Mouse (Mus musculus): Measurements from ENCODE around the gene Gm5426.
"Not testable (repeated sequence)": the region's sequence is repeated elsewhere in the genome, so short reads cannot be mapped to it uniquely, and the experiment has no call there.

Gene Gm5426

GRCm38 (mm10) chr10:96139274-96139673 lies 2.9 kb downstream of the Gm5426 start:
- DNase-seq (ENCODE audit: low read depth): not testable (repeated sequence)

- DNase-seq (ENCODE audit: low read depth): no peak
Observed at GRCm38 (mm10) chr10:96146578-96146977, 10.2 kb downstream of the Gm5426 start.

DNA sequence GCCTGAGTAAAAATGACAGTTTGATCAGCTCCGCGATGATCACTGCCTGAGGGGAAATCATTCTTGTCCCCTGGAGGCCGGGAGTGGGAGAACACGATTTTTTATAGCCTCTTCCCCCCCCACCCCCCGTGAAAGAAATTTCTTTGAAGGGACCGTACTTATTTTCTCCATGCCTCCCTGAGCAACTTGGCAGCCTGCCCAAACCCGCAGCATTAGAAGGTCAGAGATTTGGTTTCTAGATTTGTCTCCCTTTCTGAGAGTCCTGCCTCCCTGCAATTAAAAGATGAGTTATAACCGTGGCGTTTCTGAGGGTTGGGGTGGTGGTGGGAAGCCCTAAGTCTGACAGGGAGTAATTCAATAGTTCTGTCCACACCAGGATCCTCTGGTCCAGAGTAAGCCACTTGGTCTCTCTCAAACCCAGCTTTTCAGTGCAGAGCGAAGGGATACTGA lies 11.9 kb downstream of the Gm5426 start:
- peak; percentile 73 for DNase-seq (ENCODE audit: low read depth)

DNA sequence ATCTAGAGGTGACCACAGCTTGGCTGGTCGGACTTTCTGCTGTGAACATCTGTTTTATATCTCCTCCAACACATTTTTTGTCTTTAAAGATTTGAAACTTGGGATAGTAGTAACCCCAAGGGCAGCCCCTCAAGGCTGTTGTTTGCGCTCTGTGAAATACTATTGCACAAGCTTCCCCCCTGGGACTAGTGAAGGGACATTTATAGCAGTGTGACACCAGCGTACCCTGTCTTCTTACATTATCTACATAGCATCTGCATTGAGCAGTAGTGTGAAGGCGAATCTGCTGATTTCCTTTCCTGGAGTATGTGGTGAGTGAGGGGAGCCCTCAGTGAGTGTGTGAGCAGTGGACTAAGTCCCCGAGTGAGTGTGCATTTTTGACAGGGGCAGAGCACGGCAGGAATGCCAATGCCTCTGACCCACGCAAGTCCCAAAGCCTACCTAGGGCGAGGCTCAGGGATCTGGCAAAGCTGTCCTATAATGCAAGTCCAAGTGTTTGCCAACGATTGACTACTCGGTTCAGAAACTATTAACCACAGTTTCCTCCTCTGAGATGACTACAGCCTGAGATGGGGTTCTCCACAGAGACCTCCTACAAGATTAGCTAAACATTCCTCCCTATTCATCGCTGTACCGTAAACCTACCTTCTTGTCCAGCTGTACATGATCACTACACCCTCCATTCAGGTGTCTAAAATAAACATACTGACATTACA lies 14.2 kb downstream of the Gm5426 start:
- DNase-seq (ENCODE audit: low read depth): peak; percentile 72

DNA sequence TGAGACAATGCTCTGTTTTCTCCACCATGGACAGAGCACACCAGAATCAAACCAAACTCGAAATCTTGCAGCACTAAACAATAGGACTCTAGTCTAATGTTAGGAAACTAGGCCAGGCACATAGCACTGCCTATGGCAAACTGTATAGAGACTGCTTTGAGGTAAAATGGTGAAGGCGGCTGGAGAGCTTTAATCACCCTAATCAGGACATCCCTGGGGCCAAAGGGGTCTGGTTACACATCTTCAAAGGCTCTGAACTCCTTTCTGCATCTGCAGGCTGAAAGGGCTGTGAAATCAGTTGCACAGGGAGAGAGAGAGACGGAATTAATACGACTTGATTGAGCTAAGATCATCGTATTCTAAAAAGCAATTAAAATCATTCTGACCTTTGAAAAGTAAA lies 16.9 kb downstream of the Gm5426 start:
- no peak for DNase-seq (ENCODE audit: low read depth)

DNA sequence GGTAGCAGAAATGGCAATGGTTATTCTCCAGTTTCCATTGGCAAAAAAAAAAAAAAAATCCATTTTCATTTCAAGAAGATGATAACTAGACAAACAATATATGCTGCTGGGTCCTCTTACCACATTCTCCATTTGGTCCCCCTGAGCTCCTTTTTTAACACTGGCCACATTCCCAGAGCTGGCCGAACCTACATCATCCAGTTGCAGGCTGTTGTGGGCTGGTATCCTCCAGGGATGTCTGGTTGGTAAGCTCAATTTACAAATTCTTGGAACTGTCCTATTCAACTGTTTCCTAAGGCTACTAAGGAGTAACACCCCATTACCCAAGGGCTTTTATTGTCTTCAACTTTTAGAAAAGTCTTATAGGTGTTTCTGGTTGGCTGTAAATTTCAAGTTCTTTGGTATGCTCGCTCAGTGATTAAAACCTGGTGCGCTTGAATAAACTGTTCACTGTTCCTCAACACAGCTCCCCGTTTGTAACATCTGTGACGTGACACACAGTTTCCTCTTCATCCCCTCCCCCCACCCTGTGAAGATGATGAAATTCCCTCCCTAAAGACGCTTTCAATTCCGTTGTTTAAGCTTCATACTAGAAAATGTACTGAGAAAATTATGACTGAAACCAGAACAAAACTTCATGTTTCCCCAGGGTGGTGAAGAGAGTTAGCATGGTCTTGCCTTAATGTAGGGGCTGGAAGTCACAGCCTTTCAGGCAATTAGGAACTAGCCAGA lies 26.7 kb downstream of the Gm5426 start:
- no peak for DNase-seq (ENCODE audit: low read depth)

- no peak for DNase-seq (ENCODE audit: low read depth)
Observed at GRCm38 (mm10) chr10:96163791-96164190, 27.4 kb downstream of the Gm5426 start.

GRCm38 (mm10) chr10:96165260-96165659 lies 28.9 kb downstream of the Gm5426 start:
- no peak for DNase-seq (ENCODE audit: low read depth)

- no peak for DNase-seq (ENCODE audit: low read depth)
Observed at GRCm38 (mm10) chr10:96168998-96169397, 32.6 kb downstream of the Gm5426 start.

DNA sequence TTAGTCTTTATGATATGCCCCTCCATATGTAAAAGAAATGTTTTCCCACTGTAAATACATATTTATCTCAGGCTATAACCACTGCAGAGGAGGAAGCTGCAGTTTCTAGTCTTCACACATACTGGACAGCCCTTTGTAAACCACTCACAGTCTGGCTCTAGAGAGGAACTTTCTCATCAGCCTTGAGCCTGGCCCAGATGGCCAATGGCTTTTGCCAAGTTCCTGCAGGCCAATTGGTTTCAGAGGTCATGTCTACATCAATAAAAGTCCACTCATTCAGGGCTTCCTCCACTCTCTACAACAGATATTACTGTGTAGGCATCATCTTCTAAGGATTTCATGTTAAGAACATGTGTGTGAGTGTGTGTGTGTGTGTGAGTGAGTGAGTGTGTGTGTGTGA lies 35.1 kb downstream of the Gm5426 start:
- DNase-seq (ENCODE audit: low read depth): no peak

GRCm38 (mm10) chr10:96172964-96173363 lies 36.6 kb downstream of the Gm5426 start:
- peak; percentile 28 for DNase-seq (ENCODE audit: low read depth)

- no peak for DNase-seq (ENCODE audit: low read depth)
Observed at GRCm38 (mm10) chr10:96173771-96174170, 37.4 kb downstream of the Gm5426 start.

GRCm38 (mm10) chr10:96176916-96177315 lies 40.5 kb downstream of the Gm5426 start:
- DNase-seq (ENCODE audit: low read depth): no peak

- peak; percentile 84 for DNase-seq (ENCODE audit: low read depth)
Observed at GRCm38 (mm10) chr10:96180554-96181397, 44.4 kb downstream of the Gm5426 start.

- DNase-seq (ENCODE audit: low read depth): peak; percentile 96
Observed at GRCm38 (mm10) chr10:96181398-96181790, 45.0 kb downstream of the Gm5426 start.

DNA sequence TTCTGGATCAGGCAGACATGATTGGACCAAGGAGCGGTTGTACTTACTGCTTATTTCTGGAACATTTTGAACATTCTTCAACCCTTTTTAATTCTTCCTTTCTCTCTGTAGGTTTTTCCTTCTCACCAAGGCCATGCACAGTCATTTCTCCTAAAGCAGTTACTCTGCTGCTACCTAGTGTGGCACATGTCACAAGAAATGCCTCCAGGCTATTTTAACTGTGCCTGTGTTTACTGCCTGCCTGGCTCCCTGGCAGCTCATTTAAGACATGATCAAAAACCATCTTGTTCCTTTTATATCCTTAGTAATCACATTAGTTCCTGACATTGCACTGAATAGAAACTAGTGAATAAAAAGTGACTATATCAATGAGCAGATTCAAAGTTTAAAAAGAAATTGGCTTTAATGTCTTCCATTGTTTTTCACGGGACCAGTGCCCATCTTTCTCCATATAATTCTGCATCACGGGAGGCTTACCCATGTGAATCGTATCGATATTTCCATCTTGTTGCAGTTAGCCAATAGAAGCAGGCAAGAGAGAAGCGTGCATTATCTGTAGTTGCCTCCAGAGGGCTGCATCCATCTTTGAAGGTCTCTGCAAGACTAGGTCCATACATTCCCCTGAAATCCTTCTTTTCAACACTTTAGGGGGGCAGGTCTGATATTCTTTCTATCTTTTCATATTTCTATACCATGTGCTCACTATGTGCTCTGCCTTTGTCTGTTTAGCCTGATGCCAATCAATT lies 45.7 kb downstream of the Gm5426 start:
- peak; percentile 71 for DNase-seq (ENCODE audit: low read depth)

DNA sequence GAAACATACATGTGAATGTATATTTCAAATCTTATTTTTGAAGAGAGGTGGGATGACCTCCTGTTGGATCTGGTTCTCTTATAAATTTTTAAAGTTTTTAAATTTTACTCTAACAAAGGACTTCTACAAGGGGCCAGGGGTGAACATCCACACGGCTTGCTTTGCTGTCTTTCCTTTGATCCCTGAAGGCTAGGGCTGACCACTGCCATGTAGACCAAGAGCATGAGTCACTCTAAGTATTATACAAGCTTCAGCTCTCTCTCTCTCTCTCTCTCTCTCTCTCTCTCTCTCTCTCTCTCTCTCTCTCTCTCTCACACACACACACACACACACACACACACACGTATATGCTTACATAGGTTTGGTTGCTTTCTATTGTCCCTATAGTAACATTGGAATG lies 48.6 kb downstream of the Gm5426 start:
- peak; percentile 71 for DNase-seq (ENCODE audit: low read depth)

GRCm38 (mm10) chr10:96185601-96186000 lies 49.2 kb downstream of the Gm5426 start:
- DNase-seq (ENCODE audit: low read depth): peak; percentile 86
